Mouse (Mus musculus) midbrain, postnatal 0 days (tissue): ENCODE measurements around the gene Rbm20. TPM values are rescaled to one million over a fixed set of nuclear protein-coding genes. Genes with fewer than 3 reads are reported as not detected.
A peak's percentile ranks its signal among the peaks of the same experiment; 100 is the strongest.

Experiments
- ATAC-seq: fragments of 200-750 bp; cut with Nextera tagmentation; 2 replicates; pipeline ENCODE4 v1.8.0; 2017; ENCODE audit warnings: moderate number of reproducible peaks, mild to moderate bottlenecking, moderate TSS enrichment, moderate library complexity; ENCODE audit not compliant: low FRiP score
- DNase-seq: peaks from one replicate; pipeline ENCODE4 v3.0.0-alpha.2; 2015; ENCODE audit warnings: low spot score
- H3K27ac ChIP-seq: fragments of 300-500 bp; sonication (generic); 2 replicates; pipeline ENCODE4 v1.5.1; 2014; ENCODE audit warnings: low read depth, mild to moderate bottlenecking, low read length, mixed read lengths
- H3K27me3 ChIP-seq: fragments of 300-500 bp; sonication (generic); 2 replicates; pipeline ENCODE4 v1.6.1; 2014; ENCODE audit warnings: low read length, control low read depth, mixed read lengths; ENCODE audit not compliant: insufficient read depth
- H3K36me3 ChIP-seq: fragments of 300-500 bp; sonication (generic); 2 replicates; pipeline ENCODE4 v1.6.1; 2014; ENCODE audit warnings: low read length, control low read depth, mixed read lengths; ENCODE audit not compliant: insufficient read depth
- H3K4me1 ChIP-seq: fragments of 300-500 bp; sonication (generic); 2 replicates; pipeline ENCODE4 v1.6.1; 2014; ENCODE audit warnings: mild to moderate bottlenecking, control low read depth, antibody characterized with exemption, low read length, mixed read lengths; ENCODE audit not compliant: insufficient read depth
- H3K4me2 ChIP-seq: fragments of 300-500 bp; sonication (generic); 2 replicates; pipeline ENCODE4 v1.6.1; 2014; ENCODE audit warnings: low read depth, mild to moderate bottlenecking, low read length, mixed read lengths; ENCODE audit not compliant: poor library complexity, severe bottlenecking
- H3K4me3 ChIP-seq: fragments of 300-500 bp; sonication (generic); 2 replicates; pipeline ENCODE4 v1.5.1; 2014; ENCODE audit warnings: low read depth, mild to moderate bottlenecking, low read length, moderate library complexity
- H3K9ac ChIP-seq: fragments of 300-500 bp; sonication (generic); replicated peaks from 2 replicates; pipeline ENCODE4 v1.6.1; 2014; ENCODE audit warnings: mild to moderate bottlenecking, low read length, moderate library complexity, mixed read lengths; ENCODE audit not compliant: poor library complexity, severe bottlenecking
- H3K9me3 ChIP-seq: fragments of 300-500 bp; sonication (generic); 2 replicates; pipeline ENCODE4 v1.6.1; 2016; ENCODE audit warnings: low read length, control low read depth
- CTCF ChIP-seq: IDR thresholded peaks from 2 replicates; pipeline ENCODE4 v1.5.1; 2016; ENCODE audit warnings: antibody characterized with exemption, mild to moderate bottlenecking
- WGBS: fragments of 180-500 bp; shearing (Covaris S2); extraction: QIAGEN DNeasy Blood & Tissue Kit; methylation state at CpG from one replicate; pipeline ENCODE4 v1.1.7; 2014; 5-methylcytosine and 5-hydroxymethylcytosine counted together
- polyA plus RNA-seq: library from polyadenylated mRNA; unstranded; fragments of >200 nt; fragmentation: Nextera tagmentation; extraction: Ambion mirVana; gene quantifications from 2 replicates; pipeline ENCODE4 v1.2.1, GENCODE M21; 2015
- total RNA-seq: library from RNA; depleted of rRNA; stranded (reverse); fragments of >200 nt; gene quantifications from 2 replicates; pipeline ENCODE4 v1.2.3, GENCODE M21; 2014

The Rbm20 gene
- total and polyA plus RNA-seq, 2 experiments from 2014 or later, result 0.75 to 2.0 TPM

GRCm38 (mm10) chr19:53861346-53861745 lies 184.2 kb downstream of the Rbm20 start:
- no peak for TF ChIP-seq CTCF
- no peak overlapping the region for H3K9ac ChIP-seq
- no peaks in the 10 kb centered on the region; the same call in 1 of the 2 replicates for H3K4me1 ChIP-seq
- no peaks in the 10 kb centered on the region for H3K9me3 ChIP-seq
- ATAC-seq (no peak), DNase-seq (no peak)
- WGBS, result 81% methylated on average over 7 of the region's 7 CpGs
- no peaks in the 10 kb centered on the region for H3K36me3 ChIP-seq
- H3K4me3 ChIP-seq, result no peak overlapping the region
- no peaks in the 10 kb centered on the region for H3K27me3 ChIP-seq
- no peak overlapping the region for H3K27ac ChIP-seq
- no peak overlapping the region for H3K4me2 ChIP-seq

GRCm38 (mm10) chr19:53862573-53863246 lies 185.6 kb downstream of the Rbm20 start:
- 0 out of 2 replicates have a peak overlapping the region, but pooled peaks have one; percentile 13 for H3K9ac ChIP-seq
- H3K27me3 ChIP-seq, result no peaks in the 10 kb centered on the region
- 60% methylated on average over 8 of the region's 8 CpGs for WGBS
- H3K4me1 ChIP-seq, result no peaks in the 10 kb centered on the region; the same call in 1 of the 2 replicates
- no peak for DNase-seq
- H3K4me3 ChIP-seq, result no peak overlapping the region
- no peak overlapping the region for H3K4me2 ChIP-seq
- H3K27ac ChIP-seq, result no peak overlapping the region
- no peaks in the 10 kb centered on the region for H3K9me3 ChIP-seq
- TF ChIP-seq CTCF, result no peak
- H3K36me3 ChIP-seq, result no peaks in the 10 kb centered on the region
- no peak for ATAC-seq

GRCm38 (mm10) chr19:53867238-53867637 lies 190.1 kb downstream of the Rbm20 start:
- H3K36me3 ChIP-seq, result no peaks in the 10 kb centered on the region
- ATAC-seq, result no peak
- H3K27ac ChIP-seq, result no peak overlapping the region
- no peak overlapping the region for H3K9ac ChIP-seq
- H3K4me3 ChIP-seq, result no peak overlapping the region
- H3K4me1 ChIP-seq, result no peaks in the 10 kb centered on the region
- no peaks in the 10 kb centered on the region for H3K9me3 ChIP-seq
- no peak for DNase-seq
- no peaks in the 10 kb centered on the region for H3K27me3 ChIP-seq
- TF ChIP-seq CTCF, result no peak
- H3K4me2 ChIP-seq, result no peak overlapping the region

GRCm38 (mm10) chr19:53868125-53868524 lies 191.0 kb downstream of the Rbm20 start:
- Histone ChIP-seq H3K4me1 (no peaks in the 10 kb centered on the region), H3K9me3 (no peaks in the 10 kb centered on the region), H3K27ac (no peak overlapping the region), H3K4me2 (no peak overlapping the region), H3K36me3 (no peaks in the 10 kb centered on the region), H3K4me3 (no peak overlapping the region), H3K27me3 (no peaks in the 10 kb centered on the region), H3K9ac (no peak overlapping the region)
- no peak for TF ChIP-seq CTCF
- whole genome bisulfite sequencing, result 82% methylated on average over 6 of the region's 6 CpGs
- no peak for DNase-seq
- ATAC-seq, result no peak

- 95% methylated on average over 1 of the region's 1 CpGs for WGBS
- no peak for TF ChIP-seq CTCF
- no peaks in the 10 kb centered on the region for H3K36me3 ChIP-seq
- H3K4me2 ChIP-seq, result no peak overlapping the region
- no peaks in the 10 kb centered on the region for H3K9me3 ChIP-seq
- no peak for ATAC-seq
- no peaks in the 10 kb centered on the region for H3K27me3 ChIP-seq
- H3K9ac ChIP-seq, result no peak overlapping the region
- H3K4me3 ChIP-seq, result no peak overlapping the region
- H3K27ac ChIP-seq, result no peak overlapping the region
- no peaks in the 10 kb centered on the region for H3K4me1 ChIP-seq
- no peak for DNase-seq
Observed at GRCm38 (mm10) chr19:53868796-53869195, 191.7 kb downstream of the Rbm20 start.

GRCm38 (mm10) chr19:53869427-53870385 lies 192.6 kb downstream of the Rbm20 start:
- Histone ChIP-seq H3K4me1 (no peaks in the 10 kb centered on the region), H3K27me3 (no peaks in the 10 kb centered on the region), H3K9me3 (no peaks in the 10 kb centered on the region), H3K36me3 (no peaks in the 10 kb centered on the region), H3K9ac (no peak overlapping the region), H3K27ac (no peak overlapping the region), H3K4me3 (no peak overlapping the region), H3K4me2 (no peak overlapping the region)
- DNase-seq, result no peak
- 68% methylated on average over 4 of the region's 4 CpGs for WGBS
- ATAC-seq, result no peak
- TF ChIP-seq CTCF, result no peak
